Mouse (Mus musculus) ovary, postnatal 10 days (tissue): ENCODE results near the gene Armc3.
"Not testable (repeated sequence)": the region's sequence is repeated elsewhere in the genome, so short reads cannot be mapped to it uniquely, and the experiment has no call there.

Experiments
- DNase-seq: peaks from one replicate; pipeline ENCODE4 v3.0.0; 2022; ENCODE audit warnings: low spot score

Armc3 gene

DNA sequence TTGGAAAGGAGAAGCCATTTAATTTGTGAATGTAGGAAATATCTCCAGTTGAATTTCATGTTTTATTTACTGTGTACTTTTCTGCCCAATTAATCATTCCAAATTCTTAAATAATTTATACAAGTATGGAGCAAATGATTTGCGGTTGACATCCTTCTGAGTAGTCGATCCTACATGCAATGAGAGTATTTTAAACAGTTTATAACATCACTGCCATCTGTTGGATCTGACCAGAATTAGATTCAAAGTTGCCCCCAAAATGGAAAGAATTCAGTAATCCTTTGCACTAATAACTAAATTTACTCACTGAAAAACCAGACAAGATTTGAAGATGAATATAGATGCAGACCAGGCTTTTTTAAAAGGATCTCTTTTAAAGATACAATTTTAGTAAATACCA lies 75.5 kb downstream of the Armc3 start:
- no peak for DNase-seq

DNA sequence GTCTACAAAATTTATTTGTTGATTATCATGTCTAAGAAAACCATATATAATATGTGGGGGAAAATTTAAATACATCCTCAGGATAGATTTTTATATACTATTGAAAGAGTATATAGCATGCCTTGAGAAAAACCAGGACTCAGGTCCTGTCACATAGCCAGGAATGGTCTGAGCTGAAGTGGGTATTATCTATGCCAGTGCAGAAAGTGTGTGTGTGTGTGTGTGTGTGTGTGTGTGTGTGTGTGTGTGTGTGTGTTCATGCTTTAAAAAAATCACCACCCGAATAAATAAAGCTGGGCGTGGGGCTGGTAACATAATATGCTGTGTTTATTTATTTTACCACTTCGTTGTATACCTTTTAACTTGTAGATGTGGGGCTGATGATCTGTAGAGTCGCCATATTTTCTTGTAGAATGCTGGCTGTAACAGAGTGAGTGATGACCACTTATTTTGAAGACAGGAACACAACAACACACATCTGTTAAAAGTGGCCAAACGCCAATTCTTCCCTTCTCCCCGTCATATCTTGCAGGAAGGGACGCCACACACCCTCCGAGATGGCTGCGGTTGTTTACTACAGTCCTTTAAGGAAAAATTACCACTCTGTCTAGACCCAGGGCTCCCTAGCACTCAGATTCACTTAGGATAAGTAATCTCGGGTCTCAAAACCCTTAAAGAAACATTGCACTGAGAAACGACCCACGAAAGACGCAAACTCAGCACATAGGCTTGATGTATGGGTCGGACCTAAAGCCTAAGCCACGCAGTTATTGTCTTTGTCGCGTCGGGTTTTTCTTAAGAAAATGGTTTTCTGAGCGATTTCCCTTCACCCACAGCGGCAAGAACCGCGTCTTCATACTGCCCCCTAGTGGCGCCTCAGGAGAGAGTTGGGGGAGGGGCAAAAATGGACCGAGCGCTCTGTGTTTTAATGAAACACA lies 76.8 kb downstream of the Armc3 start:
- peak; percentile 63 for DNase-seq

GRCm38 (mm10) chr2:19280331-19280730 lies 81.2 kb downstream of the Armc3 start:
- DNase-seq, result no peak

DNA sequence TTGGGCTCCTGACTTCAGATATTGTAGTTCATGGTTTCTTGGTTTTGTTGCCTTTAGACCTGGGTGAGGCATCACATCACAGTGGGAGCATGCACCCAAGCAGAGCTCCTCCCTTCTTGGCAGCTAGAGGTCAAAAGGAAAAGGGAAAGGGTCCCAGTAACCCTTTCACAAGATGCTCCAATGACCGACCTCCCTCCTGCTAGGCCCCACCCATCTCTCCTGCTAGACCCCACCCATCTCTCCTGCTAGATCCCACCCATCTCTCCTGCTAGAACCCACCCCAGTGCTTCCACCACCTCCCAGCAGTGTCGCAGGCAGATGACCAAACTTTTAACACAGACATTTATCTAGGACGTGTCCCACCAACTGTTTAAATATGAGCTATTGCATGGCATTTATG lies 93.3 kb downstream of the Armc3 start:
- DNase-seq, result no peak

- DNase-seq, result no peak
Observed at GRCm38 (mm10) chr2:19300345-19301089, 101.4 kb downstream of the Armc3 start.

GRCm38 (mm10) chr2:19301251-19301650 lies 102.1 kb downstream of the Armc3 start:
- no peak for DNase-seq

- DNase-seq, result not testable (repeated sequence)
Observed at GRCm38 (mm10) chr2:19303087-19303486, 104.0 kb downstream of the Armc3 start.

GRCm38 (mm10) chr2:19310498-19310897 lies 111.4 kb downstream of the Armc3 start:
- no peak for DNase-seq

DNA sequence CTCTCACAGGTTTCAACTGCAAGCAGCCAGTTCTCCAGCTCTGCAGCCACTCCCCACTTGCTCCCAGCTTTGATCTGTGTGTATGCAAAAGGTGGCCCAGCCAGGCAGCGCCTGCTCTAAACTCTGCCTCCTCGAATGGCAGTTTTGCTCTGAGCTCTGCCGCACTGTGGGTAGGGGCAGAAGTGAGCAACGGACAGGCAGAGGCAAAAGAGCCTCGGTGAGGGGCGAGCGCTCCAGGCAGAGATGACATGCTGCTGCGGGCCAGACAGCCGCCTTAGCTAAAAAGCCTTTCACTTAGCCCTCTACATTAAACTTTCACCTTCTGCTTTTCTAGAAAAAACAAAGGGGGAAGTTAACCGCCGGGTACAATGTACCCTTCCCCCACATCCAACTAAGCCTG lies 117.0 kb downstream of the Armc3 start:
- no peak for DNase-seq

- no peak for DNase-seq
Observed at GRCm38 (mm10) chr2:19316691-19317090, 117.6 kb downstream of the Armc3 start.

DNA sequence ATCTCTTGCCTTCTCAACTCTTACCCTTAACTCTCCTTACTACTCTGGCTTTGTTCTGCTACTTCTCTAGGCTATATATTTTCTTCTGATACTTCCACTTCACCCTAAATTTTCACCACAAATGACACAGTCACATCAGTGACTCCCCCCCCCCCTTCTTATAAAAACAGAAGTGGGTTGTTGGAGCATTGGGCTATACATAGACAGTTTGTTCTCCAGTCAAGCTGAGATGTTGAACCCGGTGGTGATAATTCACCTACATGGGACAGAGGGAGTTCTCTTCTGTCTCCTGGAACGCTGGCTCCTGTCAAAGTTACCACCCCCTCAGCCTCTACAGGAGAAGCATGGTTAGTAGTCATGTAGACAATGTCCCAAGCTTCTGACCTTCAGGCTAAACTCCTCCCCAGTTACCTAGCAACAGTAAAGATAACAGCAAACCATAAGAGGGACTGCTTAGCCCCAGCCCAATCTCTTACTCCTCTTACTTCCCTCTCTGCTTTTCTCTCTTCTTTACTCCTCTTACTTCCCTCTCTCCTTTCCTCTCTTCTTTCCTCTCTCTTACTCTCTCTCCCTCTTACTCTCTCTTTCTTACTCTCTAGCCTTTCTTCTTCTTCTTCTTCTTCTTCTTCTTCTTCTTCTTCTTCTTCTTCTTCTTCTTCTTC lies 118.2 kb downstream of the Armc3 start:
- DNase-seq, result not testable (repeated sequence)

DNA sequence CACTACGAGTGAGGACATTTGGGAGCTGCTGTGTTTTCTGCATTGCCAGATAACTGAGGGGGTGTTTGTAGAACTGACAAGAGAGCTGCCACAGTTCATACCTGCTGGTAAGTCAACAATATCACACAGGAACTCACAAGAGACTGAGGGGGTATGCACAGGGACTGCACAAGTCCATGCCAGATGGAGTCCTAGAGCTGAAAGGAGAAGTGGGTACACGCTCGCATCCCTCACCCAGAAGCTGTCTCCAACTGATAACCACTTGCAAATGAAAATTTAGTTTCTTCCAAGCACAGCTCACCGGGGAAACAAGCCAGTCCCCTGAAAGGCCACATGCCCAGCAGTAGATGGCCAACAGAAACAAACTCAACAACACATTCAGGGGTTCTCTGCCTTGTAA lies 119.4 kb downstream of the Armc3 start:
- no peak for DNase-seq

GRCm38 (mm10) chr2:19319284-19319683 lies 120.2 kb downstream of the Armc3 start:
- no peak for DNase-seq

- DNase-seq, result no peak
Observed at GRCm38 (mm10) chr2:19322448-19322847, 123.3 kb downstream of the Armc3 start.

DNA sequence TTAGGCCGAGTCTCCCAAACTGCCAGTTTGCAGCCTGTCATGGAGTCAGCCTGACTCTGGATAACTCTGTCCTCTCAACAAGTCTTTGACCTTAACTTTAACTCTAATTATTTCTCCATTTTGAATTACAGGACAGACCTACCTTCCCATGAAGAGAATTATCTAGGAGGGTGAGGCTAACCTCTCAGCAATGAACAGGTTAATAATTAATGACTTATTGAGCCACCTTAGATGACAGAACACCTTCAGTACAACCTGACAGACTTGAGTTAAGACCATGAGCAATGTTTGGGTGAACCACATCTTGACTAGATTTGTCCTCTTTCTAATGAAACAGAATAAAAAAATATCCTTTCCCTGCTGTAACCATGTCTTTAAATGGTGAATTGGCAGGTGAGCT lies 127.3 kb downstream of the Armc3 start:
- no peak for DNase-seq

- DNase-seq, result no peak
Observed at GRCm38 (mm10) chr2:19327811-19328210, 128.7 kb downstream of the Armc3 start.

DNA sequence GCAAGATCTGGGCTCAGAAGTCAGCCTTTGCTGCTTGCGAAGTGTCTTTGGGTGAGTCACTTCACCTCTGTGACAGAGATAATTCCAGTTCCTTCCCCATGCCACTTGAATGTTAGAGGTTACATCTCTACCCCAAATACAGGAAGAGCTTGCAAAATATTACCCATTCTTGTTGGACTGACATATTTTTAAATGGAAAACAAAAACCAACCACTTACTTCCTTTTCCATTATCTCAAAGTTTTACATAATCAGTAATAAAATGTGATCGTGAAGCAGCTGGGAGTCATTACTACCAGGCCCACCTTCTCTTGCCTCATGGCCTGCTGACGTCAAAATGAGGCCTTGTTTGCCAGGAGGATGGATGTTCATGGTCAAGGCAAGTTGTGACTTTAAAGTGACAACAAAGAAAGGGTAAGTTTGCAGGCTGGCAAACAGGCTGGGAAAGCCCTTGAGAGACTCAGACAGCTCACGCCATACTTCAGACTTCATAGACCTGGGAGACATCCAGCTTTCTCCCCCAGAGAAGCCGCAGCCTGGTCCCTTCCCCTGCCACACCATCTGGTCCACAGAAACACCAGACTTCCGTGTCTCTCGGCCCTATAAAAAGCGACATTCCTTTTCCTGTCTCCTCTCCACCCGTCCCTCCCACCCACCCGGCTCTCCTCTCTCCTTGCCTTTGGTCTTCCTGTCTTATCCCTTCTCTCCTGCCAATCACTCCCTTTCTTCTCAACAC lies 145.0 kb downstream of the Armc3 start:
- no peak for DNase-seq

DNA sequence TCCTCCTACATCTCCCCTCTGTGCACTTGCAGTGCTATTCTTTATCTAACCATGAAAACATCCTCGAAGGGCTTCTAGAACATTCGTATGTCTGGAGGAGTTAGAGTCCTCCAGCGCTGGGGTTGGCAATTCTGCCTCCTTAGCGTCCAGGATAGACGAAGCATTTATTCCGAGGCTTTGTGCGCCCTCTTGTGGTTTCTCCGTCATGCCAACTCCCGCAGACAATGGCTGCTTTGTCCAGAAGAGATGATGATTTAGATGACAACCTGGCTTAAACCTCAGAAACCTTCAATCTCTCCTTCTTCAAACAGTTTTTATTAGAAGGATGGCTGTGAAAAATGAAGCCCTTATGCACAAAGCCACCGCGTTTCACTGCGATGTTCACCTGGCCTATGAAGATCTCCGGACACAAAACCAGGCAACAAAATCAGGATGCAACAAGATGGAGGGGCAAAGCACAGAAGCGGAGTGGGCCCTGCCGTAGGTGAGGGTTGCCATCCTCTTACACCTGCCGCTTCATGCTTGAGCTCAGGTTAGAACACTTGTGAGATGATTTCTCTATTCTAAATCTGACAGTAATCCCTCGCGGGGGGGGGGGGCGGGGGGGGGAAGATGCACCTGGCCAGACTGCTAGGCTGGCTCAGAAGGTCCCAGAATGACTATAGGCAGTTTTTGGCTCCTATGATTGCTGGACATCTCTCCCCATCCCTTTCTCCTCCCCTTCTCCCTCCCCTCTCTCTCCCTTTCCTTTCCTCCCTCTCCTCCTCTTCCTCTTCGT lies 145.7 kb downstream of the Armc3 start:
- peak; percentile 67 for DNase-seq

- DNase-seq, result no peak
Observed at GRCm38 (mm10) chr2:19345414-19345964, 146.4 kb downstream of the Armc3 start.

GRCm38 (mm10) chr2:19348454-19348853 lies 149.4 kb downstream of the Armc3 start:
- no peak for DNase-seq

- DNase-seq, result no peak
Observed at GRCm38 (mm10) chr2:19350167-19350566, 151.1 kb downstream of the Armc3 start.
